Mouse (Mus musculus) hindbrain, embryonic 13.5 days (tissue): ENCODE measurements around the gene Ms4a1. TPM values are rescaled to one million over a fixed set of nuclear protein-coding genes. Genes with fewer than 3 reads are reported as not detected.
"Not testable (repeated sequence)": the region's sequence is repeated elsewhere in the genome, so short reads cannot be mapped to it uniquely, and the experiment has no call there.

Experiments used
- ATAC-seq: fragments of 200-750 bp; cut with Nextera tagmentation; 2 replicates; pipeline ENCODE4 v1.8.0; 2017; ENCODE audit warnings: moderate TSS enrichment; ENCODE audit not compliant: low FRiP score
- H3K27ac ChIP-seq: fragments of 300-500 bp; sonication (generic); 2 replicates; pipeline ENCODE4 v1.5.1; 2015; ENCODE audit warnings: inconsistent platforms, mild to moderate bottlenecking, moderate library complexity
- H3K27me3 ChIP-seq: fragments of 300-500 bp; sonication (generic); 2 replicates; pipeline ENCODE4 v1.6.1; 2015; ENCODE audit warnings: mild to moderate bottlenecking, inconsistent platforms
- H3K36me3 ChIP-seq: fragments of 300-500 bp; sonication (generic); 2 replicates; pipeline ENCODE4 v1.6.1; 2015; ENCODE audit warnings: mild to moderate bottlenecking, inconsistent platforms
- H3K4me1 ChIP-seq: fragments of 300-500 bp; sonication (generic); replicated peaks from 2 replicates; pipeline ENCODE4 v1.6.1; 2015; ENCODE audit warnings: inconsistent platforms
- H3K4me2 ChIP-seq: fragments of 300-500 bp; sonication (generic); 2 replicates; pipeline ENCODE4 v1.6.1; 2015; ENCODE audit warnings: inconsistent platforms, mild to moderate bottlenecking, moderate library complexity
- H3K4me3 ChIP-seq: fragments of 300-500 bp; sonication (generic); 2 replicates; pipeline ENCODE4 v1.5.1; 2015; ENCODE audit warnings: mild to moderate bottlenecking, inconsistent platforms
- H3K9ac ChIP-seq: fragments of 300-500 bp; sonication (generic); 2 replicates; pipeline ENCODE4 v1.6.1; 2015; ENCODE audit warnings: mild to moderate bottlenecking, inconsistent platforms
- H3K9me3 ChIP-seq: fragments of 300-500 bp; sonication (generic); 2 replicates; pipeline ENCODE4 v1.6.1; 2016; ENCODE audit warnings: inconsistent platforms
- WGBS: fragments of 180-500 bp; shearing (Covaris S2); methylation state at CpG from one replicate; pipeline ENCODE4 v1.1.7; 2015; 5-methylcytosine and 5-hydroxymethylcytosine counted together
- polyA plus RNA-seq: library from polyadenylated mRNA; unstranded; fragments of >200 nt; fragmentation: Nextera tagmentation; extraction: Ambion mirVana; gene quantifications from 2 replicates; pipeline ENCODE4 v1.2.1, GENCODE M21; 2015

Gene Ms4a1
- polyA plus RNA-seq: not detected in 2 replicates

DNA sequence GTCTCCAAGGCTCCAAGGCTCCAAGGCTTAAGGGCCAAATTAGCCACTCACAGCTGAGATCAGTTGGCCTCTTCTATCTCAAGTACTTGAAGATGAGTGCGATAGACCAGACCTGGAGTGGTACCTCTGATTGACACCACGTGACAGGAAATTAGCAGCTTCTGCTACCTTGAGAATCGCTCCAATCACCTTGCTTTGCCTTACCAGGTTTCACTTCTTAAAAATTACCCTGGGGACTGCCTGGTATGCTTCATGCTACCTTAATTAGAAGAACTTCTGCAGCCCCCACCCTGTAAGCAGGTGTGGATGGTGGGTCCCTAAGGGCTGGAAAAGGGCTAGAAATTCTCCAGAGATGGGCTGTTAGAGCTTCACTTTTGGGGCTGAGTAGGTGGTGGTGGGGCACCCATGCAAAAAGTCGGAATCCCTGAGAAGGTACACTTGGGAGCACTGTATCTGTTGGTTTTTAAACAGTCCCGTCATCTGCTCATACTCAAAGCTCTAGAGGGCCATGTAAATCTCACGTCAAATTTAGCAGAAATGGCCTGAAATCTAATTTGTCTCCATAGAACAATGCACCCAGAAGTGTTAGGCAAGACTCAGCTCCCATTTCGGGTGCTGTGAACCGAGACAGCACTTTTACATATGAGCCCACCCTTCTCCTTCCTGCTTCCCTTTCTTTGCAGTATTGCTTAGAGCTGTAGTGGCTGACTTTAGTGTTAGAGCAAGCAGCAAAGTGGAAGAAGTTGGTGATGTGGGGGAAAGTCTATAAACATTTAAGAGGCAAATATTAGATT lies at the start of gene Ms4a1:
Gene Ms4a1 (minus strand): TSS at position 190 of the 794 bp plus-strand sequence.
- 90% methylated on average over 8 of the region's 8 CpGs for WGBS
- H3K4me2 ChIP-seq: no peak within 1 kb of the TSS
- no peak within 1 kb of the TSS for H3K27ac ChIP-seq
- H3K4me3 ChIP-seq: no peak within 1 kb of the TSS
- H3K27me3 ChIP-seq: no peaks in the 10 kb centered on the region
- H3K4me1 ChIP-seq: no peaks in the 10 kb centered on the region
- no peaks in the 10 kb centered on the region for H3K36me3 ChIP-seq
- no peak within 1 kb of the TSS for H3K9ac ChIP-seq
- ATAC-seq: no peak
- no peaks in the 10 kb centered on the region for H3K9me3 ChIP-seq

GRCm38 (mm10) chr19:11314354-11314753 lies 48.3 kb upstream of the Ms4a1 start, which contains the start of gene Ms4a14:
Ms4a14 (minus strand) TSS chr19:11314454.
- Histone ChIP-seq H3K9me3 (no peaks in the 10 kb centered on the region), H3K9ac (no peak within 1 kb of the TSS), H3K27me3 (no peaks in the 10 kb centered on the region), H3K4me2 (no peak within 1 kb of the TSS), H3K36me3 (no peaks in the 10 kb centered on the region), H3K4me3 (no peak within 1 kb of the TSS), H3K4me1 (no peaks in the 10 kb centered on the region), H3K27ac (no peak within 1 kb of the TSS)
- 66% methylated on average over 1 of the region's 1 CpGs for WGBS
- no peak for ATAC-seq

- Histone ChIP-seq H3K27me3 (no peaks in the 10 kb centered on the region), H3K27ac (no peak overlapping the region), H3K4me3 (no peak overlapping the region), H3K36me3 (no peaks in the 10 kb centered on the region), H3K4me2 (no peak overlapping the region), H3K9me3 (no peaks in the 10 kb centered on the region), H3K4me1 (no peaks in the 10 kb centered on the region), H3K9ac (no peak overlapping the region)
- no peak for ATAC-seq
Measured at GRCm38 (mm10) chr19:11308888-11309287, 42.8 kb upstream of the Ms4a1 start.

DNA sequence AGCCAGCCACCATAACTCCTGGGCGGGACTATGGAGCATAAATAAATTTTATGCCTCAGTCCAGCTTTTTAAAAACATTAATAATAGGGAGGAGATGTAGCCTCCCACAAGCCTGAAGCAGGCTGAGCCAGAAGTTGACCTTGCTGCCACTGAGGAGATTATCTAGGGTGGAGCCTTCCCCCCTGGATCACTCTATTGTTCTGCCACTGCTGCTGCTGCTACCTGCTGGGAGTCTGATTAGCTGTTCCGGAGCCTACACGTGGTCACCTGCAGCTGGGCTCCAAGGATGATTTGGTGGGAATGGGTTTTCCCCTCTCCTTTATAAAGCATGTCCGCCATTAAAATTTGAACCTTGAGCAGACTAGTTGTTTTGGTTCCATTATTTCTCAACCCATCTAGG lies 33.5 kb upstream of the Ms4a1 start:
- not testable (repeated sequence) for H3K4me2 ChIP-seq, H3K9me3 ChIP-seq, H3K4me1 ChIP-seq, H3K27ac ChIP-seq, H3K36me3 ChIP-seq, H3K9ac ChIP-seq, H3K4me3 ChIP-seq, H3K27me3 ChIP-seq, ATAC-seq
- 49% methylated on average over 4 of the region's 4 CpGs for WGBS

DNA sequence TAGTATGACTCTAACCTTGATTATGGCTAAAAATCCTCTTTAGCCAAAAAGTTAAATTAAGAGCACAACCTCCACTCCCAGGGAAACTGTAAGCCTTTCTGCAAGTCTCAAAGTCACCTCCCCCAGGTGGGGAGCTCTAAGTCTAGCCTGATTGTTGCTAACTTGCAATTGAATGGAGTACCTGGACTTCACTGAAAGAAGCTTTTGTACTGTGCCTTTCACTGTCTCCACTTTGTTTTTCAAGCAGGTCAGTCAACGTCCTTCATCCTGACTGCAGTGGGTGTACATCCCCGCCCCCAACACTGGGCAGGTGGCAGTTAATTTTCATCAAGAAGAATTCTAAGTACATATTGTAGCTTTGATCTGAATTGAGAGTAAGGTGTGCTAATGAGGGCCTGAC lies 32.9 kb upstream of the Ms4a1 start:
- no peak overlapping the region for H3K27ac ChIP-seq
- 55% methylated on average over 2 of the region's 2 CpGs for WGBS
- no peaks in the 10 kb centered on the region for H3K27me3 ChIP-seq
- no peak overlapping the region for H3K9ac ChIP-seq
- no peak overlapping the region for H3K4me3 ChIP-seq
- no peak for ATAC-seq
- H3K4me1 ChIP-seq: no peaks in the 10 kb centered on the region
- no peak overlapping the region for H3K4me2 ChIP-seq
- H3K9me3 ChIP-seq: 0 out of 2 replicates have a peak, but pooled peaks cover 9% of the 10 kb centered on the region
- H3K36me3 ChIP-seq: no peaks in the 10 kb centered on the region

- H3K4me3 ChIP-seq, H3K4me1 ChIP-seq, H3K9ac ChIP-seq, H3K9me3 ChIP-seq, ATAC-seq, H3K27ac ChIP-seq, H3K36me3 ChIP-seq, H3K27me3 ChIP-seq: not testable (repeated sequence)
- H3K4me2 ChIP-seq: peak overlapping the region; percentile 55
- 14% methylated on average over 3 of the region's 3 CpGs for WGBS
Measured at GRCm38 (mm10) chr19:11293616-11294015, 27.6 kb upstream of the Ms4a1 start.

DNA sequence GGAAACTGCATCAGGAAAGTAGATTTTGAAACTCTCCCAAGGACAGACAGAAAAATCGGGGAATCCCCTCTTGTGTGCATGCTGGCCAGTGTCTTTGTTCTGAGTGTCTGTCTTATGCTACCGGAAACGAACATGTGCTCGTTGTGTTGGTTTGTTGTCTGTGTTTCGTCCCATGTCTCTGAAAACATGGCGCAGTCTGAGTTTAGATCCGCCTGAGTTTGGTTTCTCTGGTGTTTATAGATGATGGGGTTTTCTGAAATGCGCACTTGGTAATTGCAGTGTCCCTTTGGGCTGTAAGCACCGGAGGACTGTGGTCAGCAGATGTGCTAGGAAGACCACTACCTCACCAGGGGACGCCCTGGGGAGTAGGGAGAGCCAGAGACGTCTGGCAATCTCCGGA lies 26.9 kb upstream of the Ms4a1 start:
- no peaks in the 10 kb centered on the region for H3K9me3 ChIP-seq
- H3K27ac ChIP-seq: no peak overlapping the region
- H3K4me3 ChIP-seq: peak overlapping the region; percentile 38
- 12% methylated on average over 12 of the region's 12 CpGs for WGBS
- no peaks in the 10 kb centered on the region for H3K4me1 ChIP-seq
- H3K27me3 ChIP-seq: no peaks in the 10 kb centered on the region
- no peaks in the 10 kb centered on the region for H3K36me3 ChIP-seq
- peak overlapping the region; percentile 55 for H3K4me2 ChIP-seq
- no peak for ATAC-seq
- peak overlapping the region; percentile 55; the same call in 1 of the 2 replicates for H3K9ac ChIP-seq

GRCm38 (mm10) chr19:11283773-11284172 lies 17.7 kb upstream of the Ms4a1 start, which contains the start of gene Ms4a5:
Ms4a5 (minus strand) TSS chr19:11283873.
- H3K4me3 ChIP-seq: no peak within 1 kb of the TSS
- no peak within 1 kb of the TSS for H3K9ac ChIP-seq
- H3K9me3 ChIP-seq: no peaks in the 10 kb centered on the region
- no peak within 1 kb of the TSS for H3K27ac ChIP-seq
- no peak within 1 kb of the TSS for H3K4me2 ChIP-seq
- H3K4me1 ChIP-seq: no peaks in the 10 kb centered on the region
- WGBS: 93% methylated on average over 2 of the region's 2 CpGs
- no peaks in the 10 kb centered on the region for H3K36me3 ChIP-seq
- no peak for ATAC-seq
- no peaks in the 10 kb centered on the region for H3K27me3 ChIP-seq

GRCm38 (mm10) chr19:11280223-11280622 lies 14.2 kb upstream of the Ms4a1 start:
- Histone ChIP-seq H3K27me3 (no peaks in the 10 kb centered on the region), H3K4me2 (no peak overlapping the region), H3K9ac (no peak overlapping the region), H3K36me3 (no peaks in the 10 kb centered on the region), H3K9me3 (no peaks in the 10 kb centered on the region), H3K27ac (no peak overlapping the region), H3K4me3 (no peak overlapping the region), H3K4me1 (no peaks in the 10 kb centered on the region)
- 90% methylated on average over 3 of the region's 3 CpGs for WGBS
- no peak for ATAC-seq

DNA sequence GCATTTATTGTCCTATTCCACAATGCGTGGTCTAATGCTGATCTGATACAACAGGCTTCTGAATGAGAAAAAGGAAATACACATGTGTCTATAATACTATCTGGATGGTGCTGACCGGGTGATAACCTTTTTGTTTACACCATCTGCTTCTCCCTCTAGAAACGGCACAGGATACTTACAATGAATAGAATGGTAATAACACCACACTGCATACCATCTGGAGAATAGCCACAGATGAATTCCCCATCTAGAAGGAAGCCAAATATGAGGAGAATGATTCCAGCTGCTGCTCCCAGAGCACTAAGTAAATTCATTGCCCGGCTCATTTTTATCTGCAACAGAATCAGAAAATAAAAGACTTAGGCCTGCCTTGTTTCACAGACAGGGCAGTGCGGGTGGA lies 10.4 kb upstream of the Ms4a1 start:
- Histone ChIP-seq H3K4me1 (no peaks in the 10 kb centered on the region), H3K36me3 (no peaks in the 10 kb centered on the region), H3K4me2 (no peak overlapping the region), H3K27ac (no peak overlapping the region), H3K9ac (no peak overlapping the region), H3K9me3 (no peaks in the 10 kb centered on the region), H3K4me3 (no peak overlapping the region), H3K27me3 (no peaks in the 10 kb centered on the region)
- 60% methylated on average over 5 of the region's 5 CpGs for WGBS
- ATAC-seq: no peak

DNA sequence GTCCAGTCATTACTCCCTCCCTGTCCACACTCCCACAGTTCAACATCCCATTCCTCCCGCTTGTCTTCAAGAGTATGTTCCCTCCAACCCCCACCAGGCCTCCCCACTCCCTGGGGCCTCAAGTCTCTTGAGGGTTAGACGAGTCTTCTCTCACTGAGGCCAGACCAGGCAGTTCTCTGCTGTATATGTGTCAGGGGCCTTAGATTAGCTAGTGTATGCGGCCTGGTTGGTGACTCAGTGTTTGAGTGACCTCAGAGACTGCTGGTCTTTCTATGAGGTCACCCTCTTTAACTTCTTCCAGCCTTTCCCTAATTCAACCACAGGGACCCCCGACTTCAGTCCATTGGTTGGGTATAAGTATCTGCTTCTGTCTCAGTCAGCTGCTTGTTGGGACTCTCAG lies 915 bp upstream of the Ms4a1 start:
- H3K4me3 ChIP-seq: no peak overlapping the region
- H3K4me2 ChIP-seq: no peak overlapping the region
- H3K9ac ChIP-seq: no peak overlapping the region
- WGBS: 75% methylated on average over 4 of the region's 4 CpGs
- no peaks in the 10 kb centered on the region for H3K27me3 ChIP-seq
- no peak for ATAC-seq
- no peaks in the 10 kb centered on the region for H3K9me3 ChIP-seq
- H3K27ac ChIP-seq: no peak overlapping the region
- H3K4me1 ChIP-seq: no peaks in the 10 kb centered on the region
- H3K36me3 ChIP-seq: no peaks in the 10 kb centered on the region

GRCm38 (mm10) chr19:11264602-11265185 lies 1.3 kb downstream of the Ms4a1 start:
- no peak overlapping the region for H3K9ac ChIP-seq
- no peaks in the 10 kb centered on the region for H3K4me1 ChIP-seq
- 87% methylated on average over 9 of the region's 9 CpGs for WGBS
- no peak overlapping the region for H3K4me3 ChIP-seq
- H3K9me3 ChIP-seq: no peaks in the 10 kb centered on the region
- no peaks in the 10 kb centered on the region for H3K36me3 ChIP-seq
- H3K27me3 ChIP-seq: no peaks in the 10 kb centered on the region
- no peak overlapping the region for H3K27ac ChIP-seq
- no peak overlapping the region for H3K4me2 ChIP-seq
- no peak for ATAC-seq

DNA sequence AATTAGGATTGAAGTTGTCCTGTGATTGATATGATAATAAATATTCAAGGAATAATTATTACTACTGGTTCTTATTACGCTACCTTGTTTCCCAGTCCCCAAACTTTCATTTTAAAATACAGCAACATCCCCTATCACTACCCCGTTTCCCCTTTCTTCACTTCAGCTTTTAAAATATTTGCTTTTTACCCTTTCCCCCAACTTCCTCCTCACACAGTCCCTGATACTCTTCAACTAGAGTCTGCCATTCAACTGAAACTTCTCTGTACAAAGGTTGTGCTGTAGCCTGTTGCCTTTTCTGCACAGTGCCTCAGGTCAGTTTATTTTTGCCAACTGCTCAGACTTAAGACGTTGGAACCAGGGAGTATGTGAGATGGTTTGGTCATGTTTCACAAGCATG lies 2.5 kb downstream of the Ms4a1 start:
- no peaks in the 10 kb centered on the region for H3K27me3 ChIP-seq
- no peak overlapping the region for H3K4me3 ChIP-seq
- no peak overlapping the region for H3K4me2 ChIP-seq
- H3K36me3 ChIP-seq: no peaks in the 10 kb centered on the region
- 92% methylated on average over 3 of the region's 3 CpGs for WGBS
- H3K9me3 ChIP-seq: no peaks in the 10 kb centered on the region
- no peak overlapping the region for H3K27ac ChIP-seq
- H3K9ac ChIP-seq: no peak overlapping the region
- no peaks in the 10 kb centered on the region for H3K4me1 ChIP-seq
- ATAC-seq: no peak
